Mouse (Mus musculus) embryonic facial prominence, embryonic 12.5 days (tissue): ENCODE data around the gene Mei4. TPM values are rescaled to one million over a fixed set of nuclear protein-coding genes. Genes with fewer than 3 reads are reported as not detected.

Experiments
- ATAC-seq: fragments of 200-750 bp; cut with Nextera tagmentation; 2 replicates; pipeline ENCODE4 v1.8.0; 2017; ENCODE audit not compliant: insufficient number of reproducible peaks, insufficient read depth, low FRiP score, low TSS enrichment
- H3K27ac ChIP-seq: fragments of 300-500 bp; sonication (generic); 2 replicates; pipeline ENCODE4 v1.5.1; 2016; ENCODE audit warnings: mild to moderate bottlenecking
- H3K27me3 ChIP-seq: fragments of 300-500 bp; sonication (generic); 2 replicates; pipeline ENCODE4 v1.6.1; 2016; ENCODE audit warnings: mild to moderate bottlenecking, moderate library complexity
- H3K36me3 ChIP-seq: fragments of 300-500 bp; sonication (generic); 2 replicates; pipeline ENCODE4 v1.6.1; 2016; ENCODE audit warnings: mild to moderate bottlenecking
- H3K4me1 ChIP-seq: fragments of 300-500 bp; sonication (generic); 2 replicates; pipeline ENCODE4 v1.6.1; 2016
- H3K4me2 ChIP-seq: fragments of 300-500 bp; sonication (generic); replicated peaks from 2 replicates; pipeline ENCODE4 v1.6.1; 2016; ENCODE audit warnings: mild to moderate bottlenecking, moderate library complexity
- H3K4me3 ChIP-seq: fragments of 300-500 bp; sonication (generic); 2 replicates; pipeline ENCODE4 v1.5.1; 2016; ENCODE audit warnings: mild to moderate bottlenecking
- H3K9ac ChIP-seq: fragments of 300-500 bp; sonication (generic); 2 replicates; pipeline ENCODE4 v1.6.1; 2016; ENCODE audit warnings: mild to moderate bottlenecking, moderate library complexity
- H3K9me3 ChIP-seq: fragments of 300-500 bp; sonication (generic); 2 replicates; pipeline ENCODE4 v1.6.1; 2016; ENCODE audit warnings: mild to moderate bottlenecking, moderate library complexity
- WGBS: fragments of 180-500 bp; shearing (Covaris S2); methylation state at CpG from one replicate; pipeline ENCODE4 v1.1.7; 2016; 5-methylcytosine and 5-hydroxymethylcytosine counted together
- polyA plus RNA-seq: library from polyadenylated mRNA; unstranded; fragments of >200 nt; fragmentation: Nextera tagmentation; extraction: Ambion mirVana; gene quantifications from 2 replicates; pipeline ENCODE4 v1.2.1, GENCODE M21; 2016

Mei4 gene
- polyA plus RNA-seq, 1 experiment from 2014 or later: 1.4 TPM

- Histone ChIP-seq H3K4me1 (no peaks in the 10 kb centered on the region), H3K27me3 (no peaks in the 10 kb centered on the region), H3K9ac (no peak overlapping the region), H3K4me2 (no peak overlapping the region), H3K36me3 (no peaks in the 10 kb centered on the region), H3K9me3 (no peaks in the 10 kb centered on the region), H3K4me3 (no peak overlapping the region), H3K27ac (no peak overlapping the region)
- no peak for ATAC-seq
- 71% methylated on average over 4 of the region's 4 CpGs for WGBS
These were observed 298.9 kb downstream of the Mei4 start for GRCm38 (mm10) chr9:82162415-82162814.

- no peaks in the 10 kb centered on the region for H3K4me1 ChIP-seq
- H3K27me3 ChIP-seq: no peaks in the 10 kb centered on the region
- no peak overlapping the region for H3K4me2 ChIP-seq
- no peak overlapping the region for H3K9ac ChIP-seq
- H3K36me3 ChIP-seq: no peaks in the 10 kb centered on the region
- 48% methylated on average over 1 of the region's 1 CpGs for WGBS
- ATAC-seq: no peak
- H3K4me3 ChIP-seq: no peak overlapping the region
- H3K27ac ChIP-seq: no peak overlapping the region
- H3K9me3 ChIP-seq: no peaks in the 10 kb centered on the region
These were observed 354.5 kb downstream of the Mei4 start for GRCm38 (mm10) chr9:82217976-82218375.

- Histone ChIP-seq H3K9ac (no peak overlapping the region), H3K27me3 (no peaks in the 10 kb centered on the region), H3K27ac (no peak overlapping the region), H3K9me3 (no peaks in the 10 kb centered on the region), H3K4me2 (no peak overlapping the region), H3K36me3 (no peaks in the 10 kb centered on the region), H3K4me1 (no peaks in the 10 kb centered on the region), H3K4me3 (no peak overlapping the region)
- no peak for ATAC-seq
- 83% methylated on average over 7 of the region's 7 CpGs for WGBS
These were observed 384.4 kb downstream of the Mei4 start for GRCm38 (mm10) chr9:82247695-82248445.

Other genes starting within 250 kb of the Mei4 start
- 1.3 and 2.1 TPM in 2 replicates for gene Htr1b, start 229.8 kb upstream of the Mei4 start, polyA plus RNA-seq